Mouse (Mus musculus): ENCODE measurements around the gene Cep128. TPM values are rescaled to one million over a fixed set of nuclear protein-coding genes. Genes with fewer than 3 reads are reported as not detected.

The Cep128 gene
- total RNA-seq, 1 experiment from 2014 or later = 18.7 TPM

- no peak for ATAC-seq (ENCODE audit: extremely low read depth, insufficient number of reproducible peaks, low FRiP score, poor library complexity, severe bottlenecking)
Observed at GRCm38 (mm10) chr12:91075600-91075999, 308.6 kb downstream of the Cep128 start.

GRCm38 (mm10) chr12:91070551-91071045 is 313.6 kb downstream of the Cep128 start:
- no peak for ATAC-seq (ENCODE audit: extremely low read depth, insufficient number of reproducible peaks, low FRiP score, poor library complexity, severe bottlenecking)

GRCm38 (mm10) chr12:91067083-91067441 is 317.1 kb downstream of the Cep128 start:
- no peak for ATAC-seq (ENCODE audit: extremely low read depth, insufficient number of reproducible peaks, low FRiP score, poor library complexity, severe bottlenecking)

GRCm38 (mm10) chr12:91066286-91067082 is 317.7 kb downstream of the Cep128 start:
- no peak for ATAC-seq (ENCODE audit: extremely low read depth, insufficient number of reproducible peaks, low FRiP score, poor library complexity, severe bottlenecking)

- ATAC-seq (ENCODE audit: extremely low read depth, insufficient number of reproducible peaks, low FRiP score, poor library complexity, severe bottlenecking) = no peak
Observed at GRCm38 (mm10) chr12:91065423-91065822, 318.8 kb downstream of the Cep128 start.

- no peak for ATAC-seq (ENCODE audit: extremely low read depth, insufficient number of reproducible peaks, low FRiP score, poor library complexity, severe bottlenecking)
Observed at GRCm38 (mm10) chr12:91064368-91064999, 319.7 kb downstream of the Cep128 start.

- ATAC-seq (ENCODE audit: extremely low read depth, insufficient number of reproducible peaks, low FRiP score, poor library complexity, severe bottlenecking) = no peak
Observed at GRCm38 (mm10) chr12:91063337-91064015, 320.7 kb downstream of the Cep128 start.

GRCm38 (mm10) chr12:91062681-91063080 is 321.5 kb downstream of the Cep128 start:
- no peak for ATAC-seq (ENCODE audit: extremely low read depth, insufficient number of reproducible peaks, low FRiP score, poor library complexity, severe bottlenecking)

GRCm38 (mm10) chr12:91059704-91060318 is 324.4 kb downstream of the Cep128 start:
- ATAC-seq (ENCODE audit: extremely low read depth, insufficient number of reproducible peaks, low FRiP score, poor library complexity, severe bottlenecking) = no peak

GRCm38 (mm10) chr12:91056885-91057284 is 327.3 kb downstream of the Cep128 start:
- ATAC-seq (ENCODE audit: extremely low read depth, insufficient number of reproducible peaks, low FRiP score, poor library complexity, severe bottlenecking) = no peak

- no peak for ATAC-seq (ENCODE audit: extremely low read depth, insufficient number of reproducible peaks, low FRiP score, poor library complexity, severe bottlenecking)
Observed at GRCm38 (mm10) chr12:91052301-91052700, 331.9 kb downstream of the Cep128 start.

GRCm38 (mm10) chr12:91050593-91051325 is 333.4 kb downstream of the Cep128 start:
- ATAC-seq (ENCODE audit: extremely low read depth, insufficient number of reproducible peaks, low FRiP score, poor library complexity, severe bottlenecking) = no peak

GRCm38 (mm10) chr12:91041363-91041762 is 342.8 kb downstream of the Cep128 start:
- no peak for ATAC-seq (ENCODE audit: extremely low read depth, insufficient number of reproducible peaks, low FRiP score, poor library complexity, severe bottlenecking)

- no peak for ATAC-seq (ENCODE audit: extremely low read depth, insufficient number of reproducible peaks, low FRiP score, poor library complexity, severe bottlenecking)
Observed at GRCm38 (mm10) chr12:91040267-91040905, 343.8 kb downstream of the Cep128 start.

GRCm38 (mm10) chr12:91029116-91029515 is 355.1 kb downstream of the Cep128 start:
- ATAC-seq (ENCODE audit: extremely low read depth, insufficient number of reproducible peaks, low FRiP score, poor library complexity, severe bottlenecking) = no peak

GRCm38 (mm10) chr12:91027681-91028080 is 356.5 kb downstream of the Cep128 start:
- no peak for ATAC-seq (ENCODE audit: extremely low read depth, insufficient number of reproducible peaks, low FRiP score, poor library complexity, severe bottlenecking)

- ATAC-seq (ENCODE audit: extremely low read depth, insufficient number of reproducible peaks, low FRiP score, poor library complexity, severe bottlenecking) = no peak
Observed at GRCm38 (mm10) chr12:91027100-91027499, 357.1 kb downstream of the Cep128 start.

- ATAC-seq (ENCODE audit: extremely low read depth, insufficient number of reproducible peaks, low FRiP score, poor library complexity, severe bottlenecking) = no peak
Observed at GRCm38 (mm10) chr12:91015075-91015474, 369.1 kb downstream of the Cep128 start.

Measured in neutrophil, adult 5-6 weeks (primary cell).